Mouse (Mus musculus): Measurements from ENCODE around the gene Uggt2. TPM values are rescaled to one million over a fixed set of nuclear protein-coding genes. Genes with fewer than 3 reads are reported as not detected.

Gene Uggt2
- total RNA-seq, 2 experiments from 2014 or later: 24.3 to 25.7 TPM

GRCm38 (mm10) chr14:119037076-119037683 is 62.0 kb downstream of the Uggt2 start:
- DNase-seq (ENCODE audit: low spot score in 2 of 2): no peak

GRCm38 (mm10) chr14:119027675-119028253 is 71.5 kb downstream of the Uggt2 start:
- DNase-seq (ENCODE audit: low spot score in 2 of 2): peak in 1 of 2 experiments; percentile 30

GRCm38 (mm10) chr14:119027130-119027529 is 72.1 kb downstream of the Uggt2 start:
- DNase-seq (ENCODE audit: low spot score in 2 of 2): peak in 1 of 2 experiments; percentile 80

GRCm38 (mm10) chr14:119025889-119026288 is 73.3 kb downstream of the Uggt2 start:
- DNase-seq (ENCODE audit: low spot score in 2 of 2): no peak

DNA sequence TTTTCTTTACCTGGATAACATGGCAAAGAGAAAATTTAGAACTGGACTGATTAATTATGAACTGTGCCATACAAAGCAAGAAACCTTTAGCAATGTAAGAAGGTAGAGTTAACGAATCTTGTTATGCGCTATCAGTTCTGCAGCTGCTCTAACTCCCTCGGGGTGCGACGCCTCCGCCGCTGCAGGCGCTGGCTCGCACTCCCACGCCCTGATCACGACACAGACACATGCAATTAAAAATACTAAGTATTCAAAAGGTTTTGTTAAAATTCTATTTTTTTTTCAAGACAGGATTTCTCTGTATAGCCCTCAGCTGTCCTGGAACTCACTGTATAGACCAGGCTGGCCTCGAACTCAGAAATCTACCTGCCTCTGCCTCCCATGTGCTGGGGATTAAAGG is 85.7 kb downstream of the Uggt2 start:
- DNase-seq (ENCODE audit: low spot score in 2 of 2): peak in 1 of 2 experiments; percentile 58

DNA sequence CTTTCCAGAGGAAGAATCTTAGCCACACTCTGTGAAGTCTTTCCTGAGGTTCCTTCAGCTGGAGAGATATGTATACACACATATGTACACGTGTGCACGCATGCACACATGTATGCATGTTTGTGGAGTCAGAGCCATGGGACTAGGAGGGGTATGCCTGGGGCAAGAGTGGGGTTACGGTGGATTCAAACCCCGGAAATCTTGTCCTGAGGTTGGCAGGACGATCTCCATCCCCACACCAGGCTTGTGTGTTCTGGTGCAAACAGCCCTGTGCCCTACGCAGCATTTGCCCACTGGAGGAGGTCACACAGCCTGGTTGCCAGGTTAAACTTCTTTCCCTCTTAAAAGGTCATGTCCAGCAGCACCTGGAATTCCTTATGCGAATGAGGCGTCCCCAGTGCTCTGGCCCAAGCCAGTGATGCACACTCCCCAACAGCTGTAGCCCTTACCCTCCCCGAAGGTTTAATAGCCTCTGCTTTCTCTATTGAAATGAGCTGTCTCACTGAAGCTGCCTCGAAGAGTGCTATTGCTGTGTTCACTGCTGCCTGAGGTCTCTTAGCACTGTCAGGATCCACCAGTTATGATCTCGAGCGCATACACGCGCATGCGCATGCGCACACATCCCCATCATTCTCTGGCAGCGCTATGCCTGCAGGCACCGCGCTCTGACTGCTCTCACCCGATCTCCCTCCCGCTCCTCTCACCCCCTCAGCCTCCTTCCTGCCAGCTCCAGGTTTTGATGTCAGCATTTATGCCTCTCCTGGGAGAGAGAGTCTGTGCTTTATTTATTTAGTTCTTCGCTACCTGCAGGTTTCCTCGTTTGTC is 86.4 kb downstream of the Uggt2 start:
- DNase-seq (ENCODE audit: low spot score in 2 of 2): peak; percentile 75 to 84

DNA sequence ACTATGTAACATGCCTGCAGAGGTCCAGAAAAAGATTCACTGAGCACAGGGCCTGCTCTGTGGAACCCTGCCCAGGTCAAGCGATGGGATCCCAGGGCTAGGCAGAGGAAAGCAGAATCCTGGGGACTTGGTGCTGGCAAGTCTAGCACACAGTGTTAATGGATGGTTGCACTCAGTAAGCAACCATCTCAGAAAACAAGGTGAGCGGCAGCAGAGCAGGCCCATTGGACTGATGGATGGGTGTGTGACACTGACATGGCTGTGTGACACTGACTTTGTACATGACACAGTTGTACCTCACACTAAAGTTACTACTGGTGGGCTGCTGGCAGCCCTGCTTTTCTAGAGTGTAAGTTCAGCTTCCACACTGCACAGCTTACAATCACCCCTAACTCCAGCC is 89.7 kb downstream of the Uggt2 start:
- no peak for DNase-seq (ENCODE audit: low spot score in 2 of 2)

GRCm38 (mm10) chr14:119008031-119008590 is 91.1 kb downstream of the Uggt2 start:
- DNase-seq (ENCODE audit: low spot score in 2 of 2): no peak

- DNase-seq (ENCODE audit: low spot score in 2 of 2): peak; percentile 94 to 98
These were observed 91.9 kb downstream of the Uggt2 start for GRCm38 (mm10) chr14:119007103-119007951.

GRCm38 (mm10) chr14:119006441-119007102 is 92.7 kb downstream of the Uggt2 start:
- DNase-seq (ENCODE audit: low spot score in 2 of 2): peak in 1 of 2 experiments; percentile 37

- no peak for DNase-seq (ENCODE audit: low spot score in 2 of 2)
These were observed 93.4 kb downstream of the Uggt2 start for GRCm38 (mm10) chr14:119005834-119006233.

- DNase-seq (ENCODE audit: low spot score in 2 of 2): no peak
These were observed 95.9 kb downstream of the Uggt2 start for GRCm38 (mm10) chr14:119003320-119003719.

DNA sequence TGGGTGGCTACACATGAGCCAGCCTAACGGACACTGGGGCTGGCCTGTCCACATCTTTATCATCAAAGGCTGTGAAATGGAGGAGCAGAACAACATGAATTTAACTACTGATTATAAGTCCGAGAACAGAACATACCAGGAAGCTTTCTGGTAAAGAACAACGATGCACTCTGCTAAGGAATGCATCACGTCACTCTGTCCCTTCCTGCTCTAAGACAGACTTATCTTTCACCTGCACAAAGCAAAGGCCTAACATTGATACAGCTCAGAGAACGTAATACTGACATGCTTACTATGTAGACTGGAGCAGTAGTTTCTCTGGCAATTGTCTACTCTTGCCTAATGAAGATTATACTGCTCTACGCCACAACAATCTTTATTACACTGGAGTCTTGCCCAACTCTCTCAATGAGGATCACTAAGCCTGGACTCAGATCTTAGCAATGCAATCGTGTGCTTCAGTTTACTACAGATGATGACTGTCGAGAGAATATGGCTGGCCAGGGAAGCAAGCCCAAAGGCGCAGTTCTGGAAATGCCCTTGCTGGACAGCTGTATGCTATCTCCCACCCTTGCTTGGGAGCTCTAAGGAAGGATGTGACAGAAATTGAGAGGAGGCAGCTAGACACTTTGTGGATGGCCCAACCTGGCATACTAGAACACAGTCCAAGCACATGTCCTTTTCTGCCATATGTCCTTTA is 103.9 kb downstream of the Uggt2 start:
- DNase-seq (ENCODE audit: low spot score in 2 of 2): no peak

- DNase-seq (ENCODE audit: low spot score in 2 of 2): no peak
These were observed 111.4 kb downstream of the Uggt2 start for GRCm38 (mm10) chr14:118987523-118988496.

DNA sequence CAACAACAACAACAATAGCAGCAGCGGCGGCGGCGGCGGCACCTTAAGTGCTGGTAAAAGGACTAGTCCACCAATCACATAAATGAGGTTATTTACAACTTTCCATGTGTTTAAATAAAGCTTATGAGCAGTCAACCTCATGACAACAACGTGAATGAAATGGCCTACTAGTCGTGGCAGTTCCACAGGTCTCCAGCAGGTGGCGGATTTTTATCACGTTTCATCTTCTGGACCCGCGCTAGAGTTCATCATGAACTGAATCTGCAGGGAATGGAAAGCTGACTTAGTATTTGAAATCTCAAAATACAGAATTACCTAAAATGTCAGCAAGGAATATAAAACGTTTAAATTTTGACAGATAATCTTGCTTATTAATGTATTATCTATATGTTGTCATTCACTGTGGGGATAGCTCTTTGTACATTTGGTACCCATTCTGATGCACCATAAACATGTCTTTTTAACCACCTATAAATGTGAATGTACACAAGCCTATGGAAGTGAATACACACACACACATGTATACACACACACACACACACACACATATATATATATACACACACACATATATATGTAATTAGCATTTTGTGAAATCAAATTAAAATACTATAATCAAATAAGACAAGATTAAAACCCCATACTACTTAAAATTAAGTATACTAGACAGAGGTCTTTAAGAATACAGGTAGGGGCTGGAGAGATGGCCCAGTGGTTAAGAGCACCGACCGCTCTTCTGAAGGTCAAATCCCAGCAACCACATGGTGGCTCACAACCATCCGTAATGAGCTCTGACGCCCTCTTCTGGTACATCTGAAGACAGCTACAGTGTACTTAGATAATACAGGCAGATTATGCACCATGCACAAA is 112.3 kb downstream of the Uggt2 start:
- DNase-seq (ENCODE audit: low spot score in 2 of 2): peak in 1 of 2 experiments; percentile 88

- no peak for DNase-seq (ENCODE audit: low spot score in 2 of 2)
These were observed 115.1 kb downstream of the Uggt2 start for GRCm38 (mm10) chr14:118984161-118984560.

- no peak for DNase-seq (ENCODE audit: low spot score in 2 of 2)
These were observed 115.8 kb downstream of the Uggt2 start for GRCm38 (mm10) chr14:118983396-118983795.

Data from layer of hippocampus, adult 18-20 months (tissue).